Mouse (Mus musculus): Measurements from ENCODE around the gene Snx29.

Gene Snx29

GRCm38 (mm10) chr16:11589782-11590695, 267.3 kb downstream of the Snx29 start:
- no peak for DNase-seq (ENCODE audit: low read depth, low spot score)

- no peak for DNase-seq (ENCODE audit: low read depth, low spot score)
These were observed 273.9 kb downstream of the Snx29 start for GRCm38 (mm10) chr16:11596599-11596998.

GRCm38 (mm10) chr16:11597769-11598168, 275.1 kb downstream of the Snx29 start:
- DNase-seq (ENCODE audit: low read depth, low spot score) = no peak

GRCm38 (mm10) chr16:11599523-11599922, 276.8 kb downstream of the Snx29 start:
- no peak for DNase-seq (ENCODE audit: low read depth, low spot score)

- DNase-seq (ENCODE audit: low read depth, low spot score) = no peak
These were observed 278.8 kb downstream of the Snx29 start for GRCm38 (mm10) chr16:11601336-11602082.

GRCm38 (mm10) chr16:11603667-11604422, 281.1 kb downstream of the Snx29 start:
- peak; percentile 42 for DNase-seq (ENCODE audit: low read depth, low spot score)

DNA sequence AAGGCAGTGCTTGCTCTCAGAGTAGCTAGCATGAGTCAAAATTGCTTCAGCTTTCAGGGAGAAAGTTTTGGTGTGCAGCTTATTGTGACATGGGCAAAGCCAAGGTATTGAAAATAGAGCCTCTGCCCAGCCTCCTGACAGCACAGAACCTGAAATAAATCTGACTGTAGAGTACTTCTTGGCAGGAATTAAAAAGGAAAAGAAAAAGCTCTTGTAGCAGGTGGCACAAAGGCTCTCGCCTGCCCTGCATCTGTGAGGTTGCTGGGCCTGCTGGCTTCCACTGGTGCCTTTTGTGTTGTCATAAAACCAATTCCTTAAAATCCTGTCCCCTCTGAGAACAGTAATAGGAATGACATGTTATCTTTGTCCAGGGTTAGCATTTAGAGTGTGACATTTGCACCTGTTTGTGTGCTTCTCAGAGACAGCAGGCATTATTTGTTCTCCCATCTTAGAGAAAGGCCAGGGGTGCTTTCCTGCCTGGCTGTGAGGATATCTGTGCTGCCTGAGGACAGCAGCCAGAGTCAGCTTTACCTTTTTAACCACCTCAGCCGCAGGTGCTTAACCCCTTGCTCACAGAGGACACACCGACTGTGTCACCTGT, 289.9 kb downstream of the Snx29 start:
- DNase-seq (ENCODE audit: low read depth, low spot score) = no peak

GRCm38 (mm10) chr16:11614401-11615014, 291.8 kb downstream of the Snx29 start:
- no peak for DNase-seq (ENCODE audit: low read depth, low spot score)

DNA sequence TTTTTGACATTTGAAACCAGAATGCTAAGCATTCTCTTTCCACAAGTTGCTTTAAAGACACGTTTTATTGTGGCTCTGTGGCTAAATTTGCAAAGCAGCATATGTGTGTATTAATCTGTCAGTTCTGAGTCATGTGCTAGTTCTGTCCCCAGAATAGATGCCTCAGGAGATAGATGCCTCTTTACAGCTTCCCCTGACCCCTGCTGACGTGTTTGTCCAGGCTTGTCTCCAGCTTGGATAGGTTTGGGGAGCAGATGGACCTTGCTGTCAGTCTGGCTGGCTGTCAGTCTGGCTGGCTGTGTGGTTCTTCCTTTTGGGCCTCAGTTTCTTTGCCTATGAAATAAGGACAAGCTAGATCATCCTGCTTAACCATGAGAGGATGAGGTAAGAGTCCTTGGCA, 292.9 kb downstream of the Snx29 start:
- DNase-seq (ENCODE audit: low read depth, low spot score) = no peak

DNA sequence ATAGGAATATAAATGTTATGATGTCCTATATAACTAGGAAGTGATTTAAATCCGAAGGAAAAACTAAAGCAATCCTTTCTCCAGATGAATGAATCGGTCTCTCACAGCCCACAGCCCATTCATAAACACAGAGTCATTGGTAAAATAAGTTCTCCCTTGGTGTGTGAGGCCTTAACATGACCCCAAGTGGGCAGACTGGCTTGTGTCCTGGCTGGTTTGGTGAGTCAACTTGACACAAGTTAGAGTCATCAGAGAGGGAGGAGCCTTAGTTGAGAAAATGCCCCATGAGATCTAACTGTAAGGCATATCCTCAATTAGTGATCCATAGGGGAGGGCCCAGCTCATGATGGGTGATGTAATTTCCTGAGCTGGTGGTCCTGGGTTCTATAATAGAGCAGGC, 297.2 kb downstream of the Snx29 start:
- DNase-seq (ENCODE audit: low read depth, low spot score) = no peak

DNA sequence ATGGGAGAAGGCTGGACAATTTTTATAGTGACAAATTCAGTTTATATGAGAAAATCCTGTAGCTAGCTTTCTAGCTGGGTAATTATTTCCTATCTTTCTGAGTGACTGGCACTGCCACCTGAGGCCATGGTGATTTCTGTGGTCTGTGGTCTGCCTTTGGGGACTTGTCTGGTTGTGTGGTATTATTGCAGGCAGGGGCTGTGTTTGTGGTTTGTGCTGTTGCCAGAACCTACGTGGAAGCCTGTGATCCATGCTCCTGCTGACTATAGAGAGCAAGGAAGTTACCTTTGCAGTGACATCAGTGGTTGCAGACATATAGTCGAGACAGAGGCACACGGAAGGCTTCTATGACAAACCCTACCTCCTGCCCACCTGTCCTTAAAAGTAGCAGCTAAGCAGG, 298.3 kb downstream of the Snx29 start:
- DNase-seq (ENCODE audit: low read depth, low spot score) = no peak

DNA sequence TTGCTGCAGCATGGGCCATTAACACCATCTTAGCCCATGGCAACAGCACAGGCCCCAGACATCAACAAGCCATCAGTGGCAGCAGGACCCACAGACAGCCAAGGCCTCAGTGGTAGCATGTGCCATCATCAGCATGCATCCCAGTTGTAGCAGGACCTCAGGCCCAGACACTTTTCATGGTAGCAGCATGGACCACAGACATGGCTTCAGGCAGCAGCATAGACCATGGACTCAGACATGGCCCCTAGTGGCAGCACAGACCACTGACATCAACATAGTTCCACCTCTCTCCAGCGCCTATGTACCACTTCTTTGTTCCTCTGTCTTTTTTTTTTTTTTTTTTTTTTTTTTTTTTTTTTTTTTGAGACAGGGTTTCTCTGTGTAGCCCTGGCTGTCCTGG, 299.0 kb downstream of the Snx29 start:
- peak; percentile 11 for DNase-seq (ENCODE audit: low read depth, low spot score)

DNA sequence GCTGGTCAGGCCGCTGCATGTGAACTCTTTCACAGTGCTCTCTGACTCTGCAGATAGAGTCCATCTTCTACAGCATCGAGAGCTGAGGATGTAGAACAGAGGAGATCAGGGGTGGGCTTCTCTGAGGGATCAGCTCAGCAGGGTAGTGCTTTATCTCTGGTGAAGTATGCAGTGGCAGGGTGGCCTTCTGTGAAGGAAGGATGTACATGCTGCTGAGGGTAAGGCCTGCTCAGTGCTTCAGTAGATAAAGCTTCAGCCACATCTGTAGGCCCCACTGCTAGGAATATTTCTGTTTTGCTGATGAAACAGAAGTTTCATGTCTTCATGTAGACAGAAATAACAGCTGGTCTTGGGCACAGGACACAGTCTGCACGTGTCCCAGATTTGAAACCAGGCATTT, 300.3 kb downstream of the Snx29 start:
- no peak for DNase-seq (ENCODE audit: low read depth, low spot score)

DNA sequence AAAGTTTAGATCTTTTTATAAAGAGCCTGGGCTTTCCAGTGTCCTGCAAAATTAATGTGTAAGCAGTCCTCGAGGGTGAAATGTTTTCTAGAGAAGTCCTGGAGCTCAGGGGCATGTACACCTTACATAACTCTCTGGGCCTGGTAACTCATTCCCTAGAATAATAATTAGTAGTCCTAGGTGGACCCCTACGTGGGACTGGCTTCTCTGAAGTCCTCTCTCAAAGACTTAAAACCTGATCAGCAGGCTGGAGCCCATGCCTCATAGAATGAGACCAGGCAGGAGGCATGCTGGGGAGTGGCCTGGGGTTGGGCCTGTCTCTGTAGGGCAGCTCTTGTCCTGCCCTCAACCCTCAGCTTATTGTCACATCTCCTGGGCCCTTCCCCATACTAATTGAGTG, 301.4 kb downstream of the Snx29 start:
- DNase-seq (ENCODE audit: low read depth, low spot score) = no peak

DNA sequence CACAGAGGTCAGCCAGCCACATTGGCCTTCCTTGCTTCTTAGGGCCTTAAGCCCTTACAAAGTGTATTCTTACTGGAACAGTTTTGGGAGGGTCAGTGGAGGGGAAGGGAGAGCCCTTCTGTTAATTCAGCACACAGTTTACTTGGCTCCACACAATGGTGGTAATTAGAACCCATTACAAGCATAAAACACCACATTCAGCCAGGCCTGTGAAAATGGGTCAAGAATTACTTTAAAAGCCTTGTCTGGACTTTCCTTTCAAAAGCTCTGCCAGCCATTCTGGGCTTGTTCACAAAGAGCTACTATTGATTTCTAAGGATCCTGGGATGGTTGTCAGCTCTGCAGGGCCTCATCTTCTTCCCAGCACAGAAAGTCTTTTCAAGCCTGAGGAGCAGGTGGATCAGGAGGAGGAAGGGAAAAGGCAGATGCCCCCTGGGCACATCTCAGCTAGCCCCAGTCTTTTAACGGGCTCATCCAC, 303.3 kb downstream of the Snx29 start:
- DNase-seq (ENCODE audit: low read depth, low spot score) = no peak

- no peak for DNase-seq (ENCODE audit: low read depth, low spot score)
These were observed 303.9 kb downstream of the Snx29 start for GRCm38 (mm10) chr16:11626616-11627015.

DNA sequence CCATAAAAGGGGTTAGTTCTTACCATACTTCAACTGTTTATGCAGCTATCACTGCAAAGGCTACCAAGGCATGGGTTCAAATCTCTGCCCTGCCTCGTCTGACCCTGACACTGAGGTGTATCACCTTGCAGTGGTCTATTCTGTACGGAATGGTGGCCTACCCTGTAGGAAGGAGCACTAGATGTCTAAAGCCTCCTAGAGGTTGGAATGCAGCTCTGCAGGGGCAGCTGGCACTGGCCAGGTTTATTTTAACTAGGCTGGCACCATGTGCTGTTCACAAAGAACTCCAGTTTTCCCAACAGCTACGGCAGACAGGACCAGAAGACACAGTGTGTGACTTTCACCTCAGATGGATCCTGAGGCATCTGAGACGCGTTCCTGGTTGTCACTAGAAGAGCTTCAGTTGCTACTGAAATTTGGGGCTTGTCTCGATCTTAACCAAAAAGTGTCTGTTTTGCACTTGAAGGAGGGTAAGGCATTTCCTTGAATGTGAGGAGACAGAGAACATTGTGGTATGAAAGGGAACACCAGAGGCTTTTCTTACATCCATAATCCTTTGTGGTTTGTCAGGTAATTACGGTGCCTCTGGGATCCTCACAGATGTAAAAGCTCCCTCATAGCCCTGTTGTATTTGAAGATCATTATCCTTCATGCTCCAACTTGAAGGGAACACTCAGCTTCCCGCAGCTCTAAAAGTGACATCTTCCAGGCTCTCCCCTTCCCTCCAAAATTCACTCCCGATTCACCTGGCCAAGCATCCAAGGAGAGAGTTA, 305.3 kb downstream of the Snx29 start:
- DNase-seq (ENCODE audit: low read depth, low spot score) = peak; percentile 41

GRCm38 (mm10) chr16:11629704-11630103, 307.0 kb downstream of the Snx29 start:
- no peak for DNase-seq (ENCODE audit: low read depth, low spot score)

GRCm38 (mm10) chr16:11630489-11630888, 307.8 kb downstream of the Snx29 start:
- DNase-seq (ENCODE audit: low read depth, low spot score) = no peak

GRCm38 (mm10) chr16:11632205-11632747, 309.6 kb downstream of the Snx29 start:
- no peak for DNase-seq (ENCODE audit: low read depth, low spot score)

All from R1 (cell line).